Comparison of ENCODE assay signal across 23 mouse cellular contexts in genomic region chr17:45445923-45446322, GRCm38 (mm10). TPM values are rescaled to one million over a fixed set of nuclear protein-coding genes. Genes with fewer than 3 reads are reported as not detected.
A peak's percentile ranks its signal among the peaks of the same experiment; 100 is the strongest.
DNase-seq lines count a peak whose midpoint lies in the region; ATAC-seq and TF ChIP-seq lines count a peak whose summit lies in the region.
"Had no signal": no experiment of that assay in that cellular context is flagged by ENCODE, and none has a peak within 500 bp of the region (broad histone marks: within the 10 kb centered on the region; RNA-seq: fewer than 3 reads in every experiment).

No protein-coding gene starts in this region.

- H3K4me3 ChIP-seq in MEL (ENCODE audit: control insufficient read depth in 1 of 2, insufficient read depth in 1 of 2, low read depth in 2 of 2, low read length in 2 of 2): no peak overlapping the region
- no peak overlapping the region for H3K4me3 ChIP-seq in left cerebral cortex, adult 2 months
- H3K4me3 ChIP-seq: embryonic facial prominence, embryonic 13.5 days; forebrain, embryonic 13.5 days; heart, adult 2 months; heart, embryonic 15.5 days; hindbrain, embryonic 13.5 days had no signal

- TF ChIP-seq RAD21 in MEL (IDR thresholded peaks at IDR 0.05; ENCODE audit: low read depth, low read length): no peak

- intact Hi-C loops in left cerebral cortex, adult 2 months (cut with DNase I): no loop called here

- H3K27ac ChIP-seq in MEL (ENCODE audit: control insufficient read depth, low read depth, low read length): peak overlapping the region; percentile 24; the same call in 1 of the 2 replicates
- H3K27ac ChIP-seq in left cerebral cortex, adult 2 months: no peak overlapping the region
- H3K27ac ChIP-seq: embryonic facial prominence, embryonic 13.5 days; forebrain, embryonic 13.5 days; heart, adult 2 months; heart, embryonic 15.5 days; hindbrain, embryonic 13.5 days; hindbrain, postnatal 0 days had no signal

- no peak for TF ChIP-seq POLR2A in MEL (IDR thresholded peaks at IDR 0.05; ENCODE audit: control insufficient read depth in 1 of 2, insufficient read depth in 1 of 2, low read depth in 1 of 2, low read length in 2 of 2, poor library complexity in 1 of 2)

- peak; percentile 12 to 36 for DNase-seq in adrenal gland, adult (ENCODE audit: inconsistent age in 2 of 2, low spot score in 1 of 2)
- no peak for DNase-seq in adrenal gland, postnatal 14 days
- peak; percentile 84 for DNase-seq in MEL (ENCODE audit: low read depth, low spot score)
- DNase-seq in NIH3T3 (ENCODE audit: low read depth): peak; percentile 48
- DNase-seq in left cerebral cortex, adult 2 months (ENCODE audit: extremely low spot score in 1 of 2, low spot score in 2 of 2): no peak
- DNase-seq: cerebellum, adult 11 months; cerebellum, adult 9-10 months; cerebellum, postnatal 25 days; forebrain, postnatal 0 days; gastrocnemius, postnatal 14 days; heart, adult 2 months; heart, postnatal 14 days had no signal

- no peak overlapping the region for H3K9ac ChIP-seq in MEL (ENCODE audit: control insufficient read depth, low read depth, low read length, poor library complexity, severe bottlenecking)
- H3K9ac ChIP-seq: embryonic facial prominence, embryonic 13.5 days; forebrain, embryonic 13.5 days; forebrain, postnatal 0 days; heart, embryonic 15.5 days; hindbrain, embryonic 13.5 days had no signal

- ATAC-seq in megakaryocyte-erythroid progenitor cell, adult 5-6 weeks (replicated peaks; ENCODE audit: low FRiP score, low TSS enrichment, poor library complexity, severe bottlenecking): peak; percentile 58; the same call in 1 of the 2 replicates
- no peak for ATAC-seq in CD4-positive, CD25-positive, alpha-beta regulatory T cell, adult 4 months
- ATAC-seq: forebrain, embryonic 13.5 days; forebrain, postnatal 0 days; hindbrain, postnatal 0 days had no signal

- peaks cover 23 to 31% of the 10 kb centered on the region in 2 experiments for H3K4me1 ChIP-seq in MEL (ENCODE audit: control insufficient read depth in 1 of 2, insufficient read depth in 2 of 2, low read length in 2 of 2)
- H3K4me1 ChIP-seq: embryonic facial prominence, embryonic 13.5 days; forebrain, embryonic 13.5 days; heart, embryonic 15.5 days; hindbrain, embryonic 13.5 days had no signal

- no peak for TF ChIP-seq CTCF in MEL (IDR thresholded peaks at IDR 0.05 in 2 of 3, conservative IDR thresholded peaks at IDR 0.05 in 1 of 3; ENCODE audit: control insufficient read depth in 1 of 3, insufficient read depth in 1 of 3, low read depth in 2 of 3, low read length in 3 of 3, poor library complexity in 1 of 3, severe bottlenecking in 1 of 3)
- no peak for TF ChIP-seq CTCF in left cerebral cortex, adult 2 months (IDR thresholded peaks at IDR 0.05)

- H3K27me3 ChIP-seq in MEL (ENCODE audit: control insufficient read depth in 1 of 2, insufficient read depth in 2 of 2, low read length in 2 of 2): no peaks in the 10 kb centered on the region
- H3K27me3 ChIP-seq: embryonic facial prominence, embryonic 13.5 days; forebrain, embryonic 13.5 days; heart, embryonic 15.5 days; hindbrain, embryonic 13.5 days had no signal

- peak; percentile 66 to 79 for TF ChIP-seq EP300 in MEL (IDR thresholded peaks at IDR 0.05; ENCODE audit: low read depth in 1 of 2, low read length in 2 of 2)

- H3K9me3 ChIP-seq in MEL (replicated peaks; ENCODE audit: insufficient read depth, low read length): no peaks in the 10 kb centered on the region
- H3K9me3 ChIP-seq: embryonic facial prominence, embryonic 13.5 days; forebrain, embryonic 13.5 days; heart, embryonic 15.5 days; hindbrain, embryonic 13.5 days had no signal

- H3K36me3 ChIP-seq in MEL (ENCODE audit: control insufficient read depth in 1 of 2, insufficient read depth in 2 of 2, low read length in 2 of 2): peaks cover 0 to 29% of the 10 kb centered on the region in 2 experiments; a peak in 3 of 4 replicates
- H3K36me3 ChIP-seq: heart, embryonic 15.5 days had no signal

- H3K79me2 ChIP-seq in MEL (ENCODE audit: control insufficient read depth, insufficient read depth, low read length, poor library complexity): no peaks in the 10 kb centered on the region

TF ChIP-seq in MEL, 35 proteins besides CTCF, POLR2A, EP300 and RAD21:
- TF ChIP-seq E2F4 (IDR thresholded peaks at IDR 0.05; ENCODE audit: borderline replicate concordance, low read depth, low read length): no peak
- no peak for TF ChIP-seq NRF1 (IDR thresholded peaks at IDR 0.05; ENCODE audit: insufficient read depth, low read depth, low read length, poor library complexity, severe bottlenecking)
- 0 out of 2 replicates have a peak, but pooled peaks have one; percentile 9 for TF ChIP-seq MYB (IDR thresholded peaks at IDR 0.05; ENCODE audit: low read depth, low read length)
- no peak for TF ChIP-seq CHD1 (IDR thresholded peaks at IDR 0.05; ENCODE audit: low read depth, low read length)
- TF ChIP-seq MAX (IDR thresholded peaks at IDR 0.05; ENCODE audit: low read length): no peak
- TF ChIP-seq ZKSCAN1 (IDR thresholded peaks at IDR 0.05; ENCODE audit: low read depth, low read length): no peak
- TF ChIP-seq POLR2AphosphoS2 (IDR thresholded peaks at IDR 0.05; ENCODE audit: low read length): no peak
- peak; percentile 72 for TF ChIP-seq RCOR1 (IDR thresholded peaks at IDR 0.05; ENCODE audit: low read depth, low read length)
- TF ChIP-seq KAT2A (conservative IDR thresholded peaks at IDR 0.05; ENCODE audit: low read depth, low read length): no peak
- TF ChIP-seq POLR2AphosphoS5 (IDR thresholded peaks at IDR 0.05; ENCODE audit: borderline replicate concordance, low read depth, low read length): no peak
- peak; percentile 49; the same call in 1 of the 2 replicates for TF ChIP-seq SIN3A (IDR thresholded peaks at IDR 0.05; ENCODE audit: low read length)
- TF ChIP-seq ZNF384 (IDR thresholded peaks at IDR 0.05; ENCODE audit: low read depth, low read length): no peak
- peak; percentile 44; the same call in 1 of the 2 replicates for TF ChIP-seq JUND (IDR thresholded peaks at IDR 0.05; ENCODE audit: low read depth, low read length)
- no peak for TF ChIP-seq SMC3 (IDR thresholded peaks at IDR 0.05; ENCODE audit: low read depth, low read length)
- 0 out of 2 replicates have a peak, but pooled peaks have one; percentile 38 for TF ChIP-seq ZMIZ1 (IDR thresholded peaks at IDR 0.05; ENCODE audit: low read depth, low read length)
- TF ChIP-seq UBTF (IDR thresholded peaks at IDR 0.05; ENCODE audit: borderline replicate concordance, insufficient read depth, low read depth, low read length): no peak
- TF ChIP-seq MAZ (IDR thresholded peaks at IDR 0.05; ENCODE audit: low read depth, low read length): no peak; the same call in 1 of the 2 replicates
- no peak for TF ChIP-seq ELF1 (IDR thresholded peaks at IDR 0.05; ENCODE audit: low read depth, low read length)
- TF ChIP-seq HCFC1 (IDR thresholded peaks at IDR 0.05; ENCODE audit: low read depth, low read length): no peak
- TF ChIP-seq USF2 (IDR thresholded peaks at IDR 0.05; ENCODE audit: borderline replicate concordance in 1 of 2, insufficient read depth in 1 of 2, low read depth in 1 of 2, low read length in 2 of 2): no peak
- TF ChIP-seq MXI1 (IDR thresholded peaks at IDR 0.05; ENCODE audit: low read depth, low read length): no peak
- no peak for TF ChIP-seq USF1 (IDR thresholded peaks at IDR 0.05; ENCODE audit: low read depth, low read length)
- 0 out of 2 replicates have a peak, but pooled peaks have one; percentile 27 for TF ChIP-seq BHLHE40 (IDR thresholded peaks at IDR 0.05; ENCODE audit: borderline replicate concordance, low read depth, low read length)
- TF ChIP-seq MAFK (IDR thresholded peaks at IDR 0.05; ENCODE audit: borderline replicate concordance, low read depth, low read length): peak; percentile 61; the same call in 1 of the 2 replicates
- no peak for TF ChIP-seq CHD2 (IDR thresholded peaks at IDR 0.05; ENCODE audit: low read length)
- no peak for TF ChIP-seq MYC (IDR thresholded peaks at IDR 0.05; ENCODE audit: low read depth, low read length)
- no peak for TF ChIP-seq GABPA (IDR thresholded peaks at IDR 0.05; ENCODE audit: low read depth, low read length)
- TF ChIP-seq ETS1 (IDR thresholded peaks at IDR 0.05; ENCODE audit: low read depth, low read length): peak; percentile 70
- no peak for TF ChIP-seq TBP (IDR thresholded peaks at IDR 0.05; ENCODE audit: low read depth, low read length)
- TF ChIP-seq NELFE (IDR thresholded peaks at IDR 0.05; ENCODE audit: low read depth, low read length): no peak
- TF ChIP-seq GATA1 (IDR thresholded peaks at IDR 0.05; ENCODE audit: low read depth, low read length): peak; percentile 54; the same call in 1 of the 2 replicates
- TF ChIP-seq MEF2A (IDR thresholded peaks at IDR 0.05; ENCODE audit: extremely low read depth, insufficient replicate concordance, low read depth, low read length, poor library complexity, severe bottlenecking): no peak
- TF ChIP-seq TCF12 (IDR thresholded peaks at IDR 0.05; ENCODE audit: low read depth, low read length): peak; percentile 69
- TF ChIP-seq ZC3H11A (IDR thresholded peaks at IDR 0.05; ENCODE audit: low read depth, low read length): no peak
- TF ChIP-seq TAL1 (IDR thresholded peaks at IDR 0.05; ENCODE audit: low read length): peak; percentile 70

RNA-seq across cellular contexts. Expression of gene Cdc5l, which starts 12.4 kb away (rescaled TPM):
- total RNA-seq in adrenal gland, postnatal 14 days (2021): 44.3 and 44.8 TPM in 2 replicates
- total RNA-seq in MEL (2012; rRNA removed): 63.4 and 69.9 TPM in 2 replicates
- polyA plus RNA-seq in MEL (2012; ENCODE audit: insufficient read depth in 1 of 2, insufficient read length in 2 of 2, low read depth in 1 of 2, low replicate concordance in 2 of 2, missing spikeins in 1 of 2): 10 to 100 TPM in 1 of 2 experiments, not detected in 1; 89.0 TPM
- 64.4 and 65.7 TPM in 2 replicates for total RNA-seq in megakaryocyte-erythroid progenitor cell, adult 5-6 weeks (2014; fragmentation: Nextera tagmentation)
- 115 and 138 TPM in 2 replicates for total RNA-seq in megakaryocyte-erythroid progenitor cell, adult 5-6 weeks (2017)
- total RNA-seq in left cerebral cortex, adult 2 months (2021): 10 to 100 TPM; 55.4 to 57.6 TPM
- 10 to 100 TPM; 70.2 to 74.2 TPM for polyA plus RNA-seq in CD4-positive, CD25-positive, alpha-beta regulatory T cell, adult 4 months (2017; shearing (Covaris generic))

RNA-seq across cellular contexts. Expression of gene Spats1, which starts 29.3 kb away (rescaled TPM):
- not detected in 2 replicates for total RNA-seq in adrenal gland, postnatal 14 days (2021)
- 1.4 and 1.5 TPM in 2 replicates for total RNA-seq in MEL (2012; rRNA removed)
- 100 to 1,000 TPM in 1 of 2 experiments, 1 to 10 TPM in 1; 2.5 to 149 TPM for polyA plus RNA-seq in MEL (2012; ENCODE audit: insufficient read depth in 1 of 2, insufficient read length in 2 of 2, low read depth in 1 of 2, low replicate concordance in 2 of 2, missing spikeins in 1 of 2)
- not detected in 2 replicates for total RNA-seq in megakaryocyte-erythroid progenitor cell, adult 5-6 weeks (2014; fragmentation: Nextera tagmentation)
- not detected in 2 replicates for total RNA-seq in megakaryocyte-erythroid progenitor cell, adult 5-6 weeks (2017)
- total RNA-seq in left cerebral cortex, adult 2 months (2021): 1 to 10 TPM; 5.5 to 5.8 TPM
- 1 to 10 TPM; 1.1 TPM for polyA plus RNA-seq in CD4-positive, CD25-positive, alpha-beta regulatory T cell, adult 4 months (2017; shearing (Covaris generic))
- total RNA-seq: adrenal gland, adult 18-20 months; adrenal gland, postnatal 36 days; gastrocnemius, adult 18-20 months; hematopoietic stem cell, adult 5-6 weeks had no signal
- polyA plus RNA-seq: heart, adult 2 months had no signal

Comparison
In these comparisons a context has a peak if more than half of its experiments do, and no peak if none do; other contexts are left out.
1. DNase-seq: peak in adrenal gland, adult (2 of 2), MEL (single experiment) and NIH3T3 (single experiment); none in adrenal gland, postnatal 14 days (single experiment) and left cerebral cortex, adult 2 months (0 of 2).